Mouse (Mus musculus): ENCODE results near the gene Cxcr5. TPM values are rescaled to one million over a fixed set of nuclear protein-coding genes. Genes with fewer than 3 reads are reported as not detected.

The Cxcr5 gene
- polyA plus RNA-seq, 1 experiment from 2014 or later: not detected

GRCm38 (mm10) chr9:44485105-44485515 lies 76.6 kb downstream of the Cxcr5 start:
- H3K9ac ChIP-seq (ENCODE audit: low read length): peak overlapping the region; percentile 90
- H3K4me3 ChIP-seq (ENCODE audit: low read depth, low read length): peak overlapping the region; percentile 99
- 35% methylated on average over 6 of the region's 6 CpGs for WGBS
- H3K27me3 ChIP-seq (replicated peaks; ENCODE audit: control insufficient read depth, insufficient read depth, low read length): no peaks in the 10 kb centered on the region
- no peak for ATAC-seq
- H3K4me2 ChIP-seq (ENCODE audit: low read length): peak overlapping the region; percentile 95
- H3K9me3 ChIP-seq (replicated peaks; ENCODE audit: control insufficient read depth, low read length): no peaks in the 10 kb centered on the region
- no peak for DNase-seq (ENCODE audit: low spot score)
- no peaks in the 10 kb centered on the region for H3K36me3 ChIP-seq (ENCODE audit: control insufficient read depth, insufficient read depth, low read length)
- H3K27ac ChIP-seq (ENCODE audit: low read depth, low read length): no peak overlapping the region; the same call in 1 of the 2 replicates
- peaks cover 68% of the 10 kb centered on the region for H3K4me1 ChIP-seq (ENCODE audit: control insufficient read depth, insufficient read depth, low read length)

GRCm38 (mm10) chr9:44484311-44485104 lies 77.2 kb downstream of the Cxcr5 start:
- WGBS: 21% methylated on average over 7 of the region's 7 CpGs
- H3K4me2 ChIP-seq (ENCODE audit: low read length): peak overlapping the region; percentile 95
- ATAC-seq: no peak
- peaks cover 65% of the 10 kb centered on the region for H3K4me1 ChIP-seq (ENCODE audit: control insufficient read depth, insufficient read depth, low read length)
- no peak for DNase-seq (ENCODE audit: low spot score)
- no peaks in the 10 kb centered on the region for H3K27me3 ChIP-seq (replicated peaks; ENCODE audit: control insufficient read depth, insufficient read depth, low read length)
- peak overlapping the region; percentile 99 for H3K4me3 ChIP-seq (ENCODE audit: low read depth, low read length)
- no peak overlapping the region for H3K27ac ChIP-seq (ENCODE audit: low read depth, low read length)
- no peaks in the 10 kb centered on the region for H3K9me3 ChIP-seq (replicated peaks; ENCODE audit: control insufficient read depth, low read length)
- H3K9ac ChIP-seq (ENCODE audit: low read length): peak overlapping the region; percentile 90
- H3K36me3 ChIP-seq (ENCODE audit: control insufficient read depth, insufficient read depth, low read length): no peaks in the 10 kb centered on the region

- Histone ChIP-seq H3K4me3 (ENCODE audit: low read depth, low read length) (peak overlapping the region; percentile 99), H3K4me1 (ENCODE audit: control insufficient read depth, insufficient read depth, low read length) (peaks cover 56% of the 10 kb centered on the region), H3K4me2 (ENCODE audit: low read length) (peak overlapping the region; percentile 95), H3K9ac (ENCODE audit: low read length) (peak overlapping the region; percentile 90), H3K36me3 (ENCODE audit: control insufficient read depth, insufficient read depth, low read length) (no peaks in the 10 kb centered on the region), H3K9me3 (replicated peaks; ENCODE audit: control insufficient read depth, low read length) (no peaks in the 10 kb centered on the region), H3K27me3 (replicated peaks; ENCODE audit: control insufficient read depth, insufficient read depth, low read length) (no peaks in the 10 kb centered on the region), H3K27ac (ENCODE audit: low read depth, low read length) (peak overlapping the region; percentile 97)
- WGBS: 0% methylated on average over 12 of the region's 12 CpGs
- ATAC-seq: peak; percentile 22
- DNase-seq (ENCODE audit: low spot score): peak; percentile 83
Observed at GRCm38 (mm10) chr9:44483510-44484044, 78.1 kb downstream of the Cxcr5 start.

- Histone ChIP-seq H3K4me1 (ENCODE audit: control insufficient read depth, insufficient read depth, low read length) (peaks cover 51% of the 10 kb centered on the region), H3K27me3 (replicated peaks; ENCODE audit: control insufficient read depth, insufficient read depth, low read length) (no peaks in the 10 kb centered on the region), H3K4me2 (ENCODE audit: low read length) (peak overlapping the region; percentile 95), H3K4me3 (ENCODE audit: low read depth, low read length) (peak overlapping the region; percentile 99), H3K36me3 (ENCODE audit: control insufficient read depth, insufficient read depth, low read length) (no peaks in the 10 kb centered on the region), H3K9ac (ENCODE audit: low read length) (peak overlapping the region; percentile 90), H3K9me3 (replicated peaks; ENCODE audit: control insufficient read depth, low read length) (no peaks in the 10 kb centered on the region), H3K27ac (ENCODE audit: low read depth, low read length) (peak overlapping the region; percentile 97)
- no peak for DNase-seq (ENCODE audit: low spot score)
- no peak for ATAC-seq
- WGBS: 1% methylated on average over 34 of the region's 39 CpGs
Observed at GRCm38 (mm10) chr9:44483041-44483509, 78.6 kb downstream of the Cxcr5 start.

- under 1% methylated on average over 24 of the region's 31 CpGs for WGBS
- Histone ChIP-seq H3K27me3 (replicated peaks; ENCODE audit: control insufficient read depth, insufficient read depth, low read length) (no peaks in the 10 kb centered on the region), H3K9ac (ENCODE audit: low read length) (peak within 1 kb of the TSS; percentile 90), H3K9me3 (replicated peaks; ENCODE audit: control insufficient read depth, low read length) (no peaks in the 10 kb centered on the region), H3K4me1 (ENCODE audit: control insufficient read depth, insufficient read depth, low read length) (peaks cover 47% of the 10 kb centered on the region), H3K4me3 (ENCODE audit: low read depth, low read length) (peak within 1 kb of the TSS; percentile 99), H3K36me3 (ENCODE audit: control insufficient read depth, insufficient read depth, low read length) (no peaks in the 10 kb centered on the region), H3K27ac (ENCODE audit: low read depth, low read length) (peak within 1 kb of the TSS; percentile 97), H3K4me2 (ENCODE audit: low read length) (peak within 1 kb of the TSS; percentile 95)
- ATAC-seq (peak; percentile 73), DNase-seq (ENCODE audit: low spot score) (peak; percentile 97)
Observed at GRCm38 (mm10) chr9:44482552-44482951, 79.1 kb downstream of the Cxcr5 start, which contains the start of gene Bcl9l. Bcl9l (plus strand) TSS chr9:44482825.

GRCm38 (mm10) chr9:44482112-44482511 lies 79.6 kb downstream of the Cxcr5 start:
- 4% methylated on average over 3 of the region's 3 CpGs for WGBS
- H3K9ac ChIP-seq (ENCODE audit: low read length): peak overlapping the region; percentile 90; the same call in 1 of the 2 replicates
- no peaks in the 10 kb centered on the region for H3K27me3 ChIP-seq (replicated peaks; ENCODE audit: control insufficient read depth, insufficient read depth, low read length)
- peak overlapping the region; percentile 99 for H3K4me3 ChIP-seq (ENCODE audit: low read depth, low read length)
- DNase-seq (ENCODE audit: low spot score): no peak
- H3K9me3 ChIP-seq (replicated peaks; ENCODE audit: control insufficient read depth, low read length): no peaks in the 10 kb centered on the region
- no peaks in the 10 kb centered on the region for H3K36me3 ChIP-seq (ENCODE audit: control insufficient read depth, insufficient read depth, low read length)
- H3K4me2 ChIP-seq (ENCODE audit: low read length): peak overlapping the region; percentile 95
- peak overlapping the region; percentile 97 for H3K27ac ChIP-seq (ENCODE audit: low read depth, low read length)
- H3K4me1 ChIP-seq (ENCODE audit: control insufficient read depth, insufficient read depth, low read length): peaks cover 47% of the 10 kb centered on the region
- no peak for ATAC-seq

- peak; percentile 96 for DNase-seq (ENCODE audit: low spot score)
- H3K4me3 ChIP-seq (ENCODE audit: low read depth, low read length): peak overlapping the region; percentile 81
- peak overlapping the region; percentile 87 for H3K9ac ChIP-seq (ENCODE audit: low read length)
- WGBS: under 1% methylated on average over 26 of the region's 26 CpGs
- H3K9me3 ChIP-seq (replicated peaks; ENCODE audit: control insufficient read depth, low read length): no peaks in the 10 kb centered on the region
- no peaks in the 10 kb centered on the region for H3K27me3 ChIP-seq (replicated peaks; ENCODE audit: control insufficient read depth, insufficient read depth, low read length)
- H3K4me1 ChIP-seq (ENCODE audit: control insufficient read depth, insufficient read depth, low read length): peaks cover 24% of the 10 kb centered on the region
- ATAC-seq: peak; percentile 56
- peak overlapping the region; percentile 99 for H3K4me2 ChIP-seq (ENCODE audit: low read length)
- H3K27ac ChIP-seq (ENCODE audit: low read depth, low read length): peak overlapping the region; percentile 98
- H3K36me3 ChIP-seq (ENCODE audit: control insufficient read depth, insufficient read depth, low read length): no peaks in the 10 kb centered on the region
Observed at GRCm38 (mm10) chr9:44479628-44480428, 81.8 kb downstream of the Cxcr5 start.

- no peaks in the 10 kb centered on the region for H3K9me3 ChIP-seq (replicated peaks; ENCODE audit: control insufficient read depth, low read length)
- H3K27ac ChIP-seq (ENCODE audit: low read depth, low read length): peak overlapping the region; percentile 98
- peak overlapping the region; percentile 99 for H3K4me2 ChIP-seq (ENCODE audit: low read length)
- H3K4me3 ChIP-seq (ENCODE audit: low read depth, low read length): peak overlapping the region; percentile 81
- peaks cover 16% of the 10 kb centered on the region for H3K4me1 ChIP-seq (ENCODE audit: control insufficient read depth, insufficient read depth, low read length)
- DNase-seq (ENCODE audit: low spot score) (peak; percentile 95), ATAC-seq (peak; percentile 68)
- H3K9ac ChIP-seq (ENCODE audit: low read length): peak overlapping the region; percentile 87
- no peaks in the 10 kb centered on the region for H3K27me3 ChIP-seq (replicated peaks; ENCODE audit: control insufficient read depth, insufficient read depth, low read length)
- H3K36me3 ChIP-seq (ENCODE audit: control insufficient read depth, insufficient read depth, low read length): no peaks in the 10 kb centered on the region
- 0% methylated on average over 29 of the region's 29 CpGs for WGBS
Observed at GRCm38 (mm10) chr9:44478959-44479605, 82.6 kb downstream of the Cxcr5 start.
